Mouse (Mus musculus): ENCODE results near the gene Pabpc5.

Gene Pabpc5

GRCm38 (mm10) chrX:119927081-119927571, at the start of gene Pabpc5:
TSS of gene Pabpc5 (plus strand) at chrX:119927196.
- TF ChIP-seq GATA4 (IDR thresholded peaks at IDR 0.05; ENCODE audit: insufficient replicate concordance, low read length), result no peak

GRCm38 (mm10) chrX:119886957-119887593, 39.9 kb upstream of the Pabpc5 start:
- TF ChIP-seq GATA4 (IDR thresholded peaks at IDR 0.05; ENCODE audit: insufficient replicate concordance, low read length), result no peak

GRCm38 (mm10) chrX:119888326-119888920, 38.6 kb upstream of the Pabpc5 start:
- no peak for TF ChIP-seq GATA4 (IDR thresholded peaks at IDR 0.05; ENCODE audit: insufficient replicate concordance, low read length)

GRCm38 (mm10) chrX:119927852-119928251, 856 bp downstream of the Pabpc5 start:
- no peak for TF ChIP-seq GATA4 (IDR thresholded peaks at IDR 0.05; ENCODE audit: insufficient replicate concordance, low read length)

Measured in liver, adult (tissue).